Mouse (Mus musculus): ENCODE results near the gene Opn4. TPM values are rescaled to one million over a fixed set of nuclear protein-coding genes. Genes with fewer than 3 reads are reported as not detected.

Gene Opn4
- total RNA-seq, 2 experiments from 2014 or later: not detected

DNA sequence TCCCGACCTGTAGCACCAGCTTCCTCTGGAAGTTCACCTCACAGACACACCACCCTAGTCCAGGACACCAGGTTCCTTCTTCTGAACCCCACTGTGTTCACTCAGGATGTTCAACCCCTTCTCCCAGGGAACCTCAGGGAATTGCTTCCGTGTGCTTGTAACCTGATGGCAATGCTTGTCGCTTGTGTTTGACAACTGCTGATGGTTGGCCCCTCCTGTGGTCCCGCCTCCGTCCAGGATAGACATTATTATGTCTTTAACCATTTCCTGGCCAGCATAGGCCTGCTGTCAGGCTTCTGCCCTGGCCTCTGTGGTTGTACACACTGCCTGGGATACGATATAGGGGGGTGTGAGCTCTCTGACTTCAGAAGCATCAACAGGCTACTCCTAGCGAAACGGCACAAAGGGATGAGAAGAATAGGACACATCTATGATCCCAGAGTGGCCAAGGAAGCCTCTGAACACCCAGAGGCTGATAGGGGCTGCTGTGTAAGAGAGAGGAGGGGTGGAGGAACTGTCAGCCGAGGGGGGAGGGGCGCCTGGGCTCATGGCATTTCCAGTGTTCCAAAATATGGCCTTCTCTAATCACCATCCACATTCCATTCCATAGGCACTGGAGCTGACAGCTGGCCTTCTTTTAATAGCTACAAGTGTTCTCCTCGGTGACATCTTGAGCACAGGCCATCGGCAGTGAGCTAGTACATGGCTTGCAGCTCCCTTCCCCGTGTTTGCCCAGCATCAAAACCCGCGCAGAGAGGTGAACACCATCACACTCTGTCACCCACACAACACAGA is 8.0 kb downstream of the Opn4 start:
- ATAC-seq (ENCODE audit: poor library complexity, severe bottlenecking): no peak

DNA sequence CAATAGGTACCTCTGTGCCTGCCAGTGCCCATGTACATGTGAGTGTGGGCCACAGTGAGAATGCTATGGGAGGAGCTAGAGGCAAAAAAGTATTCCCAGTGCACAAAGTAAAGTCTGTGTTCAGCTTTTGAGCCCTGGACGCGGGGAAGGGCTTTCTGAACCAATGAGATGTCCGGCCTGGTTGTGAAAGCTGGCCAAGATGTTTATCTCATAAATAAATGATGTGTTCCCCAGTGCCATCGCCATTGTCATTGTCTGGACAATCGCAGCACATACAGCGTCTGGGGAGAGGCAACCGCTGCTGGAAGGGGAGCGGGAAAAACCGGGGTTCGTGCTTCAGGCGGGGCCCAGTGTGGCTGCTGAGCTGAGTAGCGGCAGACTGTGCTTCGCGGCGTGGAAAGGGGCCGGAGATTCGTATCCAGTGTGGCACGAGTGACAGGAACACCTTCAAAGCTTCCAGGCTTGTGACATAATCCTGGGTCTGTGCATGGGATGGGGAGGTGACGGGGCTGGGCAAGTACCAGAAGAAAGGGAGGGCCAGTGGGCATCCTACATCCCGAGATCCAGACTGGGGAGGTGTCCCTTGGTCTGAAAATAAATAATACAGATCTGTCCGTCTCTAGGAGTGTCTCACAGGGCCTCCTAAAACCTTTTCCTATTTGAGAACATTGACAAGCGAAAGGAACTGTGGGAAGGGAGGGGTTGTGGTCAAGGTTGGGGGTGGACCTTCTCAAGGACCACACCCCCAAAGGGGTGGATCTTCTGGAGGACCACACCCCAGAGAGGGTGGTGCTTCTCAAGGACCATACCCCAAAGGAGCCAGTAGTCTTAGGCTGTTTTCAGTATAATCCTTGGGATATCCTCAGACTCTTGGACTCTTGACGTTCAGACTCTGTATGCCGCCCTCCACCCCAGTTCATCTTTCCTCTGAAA is 8.9 kb downstream of the Opn4 start:
- ATAC-seq (ENCODE audit: poor library complexity, severe bottlenecking): no peak

DNA sequence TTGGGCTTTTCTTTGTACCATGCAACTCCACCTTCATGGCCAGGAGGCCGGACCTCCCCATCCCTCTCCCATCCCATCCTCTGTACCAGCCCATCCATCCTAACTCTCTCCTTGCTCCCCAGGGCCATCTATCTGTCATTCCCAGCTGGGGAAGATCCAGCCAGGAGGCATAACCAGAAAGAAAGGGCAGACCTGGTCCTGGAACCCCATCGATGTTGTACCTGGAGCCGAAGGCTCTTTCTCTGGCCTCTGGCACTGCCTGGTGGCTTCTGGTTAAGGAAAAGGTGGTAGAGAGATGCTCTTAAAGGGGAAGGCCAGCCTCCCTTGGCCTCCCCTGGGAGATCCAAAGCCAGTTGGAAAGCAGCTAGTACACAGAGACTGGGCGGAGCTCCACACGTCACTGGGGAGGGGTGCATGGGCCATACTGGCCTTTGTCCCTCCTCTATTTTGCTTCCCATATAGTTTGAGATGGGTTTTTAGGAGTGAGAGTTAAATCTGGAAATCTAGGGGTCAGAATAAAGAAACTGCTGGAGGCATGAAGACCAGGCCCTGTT is 9.8 kb downstream of the Opn4 start:
- no peak for ATAC-seq (ENCODE audit: poor library complexity, severe bottlenecking)

DNA sequence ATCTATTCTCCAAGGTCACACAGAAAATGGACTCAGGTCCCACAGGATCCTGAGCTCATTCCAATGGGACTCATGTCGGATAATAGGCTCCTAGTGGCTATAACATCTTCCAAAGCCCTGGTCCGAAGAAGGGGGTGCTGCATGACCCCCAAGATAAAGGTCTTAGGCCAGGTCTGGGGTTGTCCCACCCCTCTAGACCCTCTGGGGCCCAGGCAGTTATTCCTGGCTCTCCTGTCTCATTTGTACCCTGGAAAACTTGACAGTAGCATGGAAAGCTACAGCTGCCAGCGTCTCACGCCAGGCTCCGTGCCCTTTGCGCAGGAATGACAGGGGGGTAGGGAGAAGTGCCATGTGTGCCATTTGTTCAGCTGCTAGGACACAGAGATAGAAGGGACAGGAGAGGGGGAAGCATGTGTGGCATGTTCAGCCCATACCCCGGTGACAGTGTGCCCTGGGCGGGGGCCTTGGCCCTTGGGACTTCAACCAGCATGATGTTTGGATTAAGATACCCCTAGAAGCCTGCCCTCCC is 10.7 kb downstream of the Opn4 start:
- no peak for ATAC-seq (ENCODE audit: poor library complexity, severe bottlenecking)

DNA sequence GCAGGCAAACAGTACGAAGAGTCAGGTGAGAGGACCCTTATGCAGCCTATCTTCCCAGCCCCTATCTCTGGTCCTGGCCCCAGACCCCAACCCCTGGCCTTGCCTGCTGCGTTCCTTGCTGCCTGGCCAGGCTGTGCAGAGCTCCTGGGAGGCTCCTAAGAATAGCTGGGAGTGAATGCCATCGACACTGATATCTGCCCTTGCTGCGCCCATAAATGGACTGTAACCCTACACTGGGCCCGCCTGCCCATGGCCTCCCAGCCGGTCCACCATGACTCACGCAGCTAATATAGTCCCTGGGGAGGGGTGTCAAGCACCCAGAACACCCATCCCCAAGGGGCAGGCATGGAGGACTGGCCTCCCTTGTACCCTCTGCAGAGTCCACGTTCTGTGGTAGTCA is 11.4 kb downstream of the Opn4 start, which contains the start of gene Ldb3:
Gene Ldb3 (minus strand): TSS at position 185 of the 400 bp plus-strand sequence.
- no peak for ATAC-seq (ENCODE audit: poor library complexity, severe bottlenecking)

DNA sequence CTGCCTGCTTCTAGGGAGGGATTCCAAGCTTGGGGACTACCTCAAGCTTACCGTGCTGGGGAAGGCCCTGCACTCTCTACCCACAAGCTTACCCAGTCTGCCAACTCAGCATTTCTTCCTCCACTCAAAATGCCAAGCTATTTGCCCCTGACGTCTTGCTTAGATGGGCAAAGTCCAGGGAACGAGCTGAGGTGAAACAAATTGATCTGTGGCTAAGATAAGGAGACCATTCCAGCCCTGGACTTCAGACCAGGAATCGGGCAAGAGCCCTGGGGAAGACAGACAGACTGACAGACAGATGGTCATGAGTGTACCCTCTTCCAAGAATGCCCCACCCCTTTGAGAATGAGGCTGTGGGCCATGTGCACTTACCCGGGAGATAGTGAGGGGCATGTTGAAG is 11.9 kb downstream of the Opn4 start:
- ATAC-seq (ENCODE audit: poor library complexity, severe bottlenecking): no peak

DNA sequence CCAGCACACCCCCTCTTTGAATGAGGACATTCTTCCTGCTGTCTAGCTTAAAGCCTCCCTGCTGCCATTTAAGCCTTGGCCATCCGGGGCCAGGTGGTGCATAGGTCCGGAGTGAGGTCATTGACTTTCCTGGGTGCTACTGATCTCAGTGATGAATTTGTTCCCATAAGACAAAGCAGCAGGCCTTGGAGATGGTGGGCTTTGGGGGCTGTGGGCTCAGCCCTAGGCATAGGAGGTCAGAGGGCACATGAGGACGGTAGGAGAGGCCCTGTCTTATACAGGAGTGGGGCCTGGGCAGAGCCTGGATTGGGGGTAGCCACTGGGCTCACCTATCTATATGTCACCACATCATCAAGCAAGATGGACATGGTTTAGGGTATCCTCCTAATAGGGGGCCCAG is 13.1 kb downstream of the Opn4 start:
- ATAC-seq (ENCODE audit: poor library complexity, severe bottlenecking): no peak

DNA sequence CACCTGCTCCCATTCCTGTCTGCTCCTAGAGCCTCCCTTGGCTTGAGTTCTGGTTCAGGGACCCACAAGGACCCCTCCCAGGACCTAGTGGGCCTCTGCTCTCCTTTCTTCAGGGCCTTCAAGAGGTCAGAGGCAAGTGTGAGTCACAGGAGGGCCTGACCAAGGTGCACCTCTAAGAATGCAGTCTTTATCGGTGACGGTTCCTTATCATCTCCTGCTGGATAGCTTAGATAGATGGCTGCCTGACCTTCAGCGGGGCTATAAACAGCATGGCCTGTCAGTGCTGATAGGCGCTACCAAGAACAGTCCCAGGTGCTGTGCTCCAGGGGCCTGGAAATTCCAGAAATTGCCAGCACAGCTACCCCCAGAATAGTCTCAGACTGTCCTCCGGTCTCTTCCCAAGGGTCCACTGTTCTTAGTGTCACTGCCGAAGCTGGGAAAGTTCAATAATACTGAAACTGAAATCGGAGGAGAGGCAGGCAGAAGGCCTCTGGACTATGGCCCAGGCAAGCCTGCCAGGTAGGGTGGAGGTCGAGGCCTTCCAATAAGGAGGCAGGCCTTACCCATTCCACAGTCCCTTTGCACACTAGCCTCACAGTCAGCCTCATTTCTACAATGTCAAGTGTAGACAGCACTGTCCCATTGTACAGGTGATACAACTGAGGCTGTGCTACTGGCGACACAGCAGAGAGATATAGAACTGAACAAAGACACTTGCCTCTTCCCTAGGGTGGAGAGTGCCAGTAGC is 14.4 kb downstream of the Opn4 start:
- no peak for ATAC-seq (ENCODE audit: poor library complexity, severe bottlenecking)

DNA sequence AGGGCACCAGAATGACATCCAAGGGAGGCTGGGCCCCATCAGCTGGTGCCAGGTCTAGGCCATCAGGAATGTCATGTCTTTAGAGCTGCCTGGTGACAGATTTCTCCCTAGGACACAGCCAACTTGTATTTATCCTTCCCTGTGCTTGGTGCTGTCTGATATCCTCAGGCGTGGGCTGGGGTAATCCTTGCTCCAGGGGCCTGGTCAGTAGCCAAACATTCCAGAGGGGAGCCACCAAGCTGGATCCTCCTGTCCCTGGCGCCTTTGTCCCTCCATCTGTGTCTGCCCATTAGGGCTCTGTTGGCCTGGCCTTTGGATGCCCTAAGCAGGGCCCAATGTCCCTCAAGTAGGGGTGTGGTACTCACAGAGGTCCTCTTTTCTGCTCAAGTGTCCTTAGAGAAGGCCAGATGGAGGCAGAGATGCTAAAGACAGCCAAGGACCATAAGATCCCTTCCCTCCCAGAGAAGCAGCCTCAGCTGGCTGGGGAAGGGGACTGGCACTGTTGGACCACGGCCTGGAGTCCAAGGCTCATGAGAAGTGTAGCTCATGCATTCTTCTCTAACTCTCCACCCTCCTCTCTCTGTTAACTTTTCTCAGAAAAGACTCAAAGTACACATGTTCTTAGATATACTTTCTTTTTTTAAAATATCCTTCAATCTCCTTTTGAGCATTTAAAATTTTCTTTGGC is 17.1 kb downstream of the Opn4 start:
- ATAC-seq (ENCODE audit: poor library complexity, severe bottlenecking): no peak

DNA sequence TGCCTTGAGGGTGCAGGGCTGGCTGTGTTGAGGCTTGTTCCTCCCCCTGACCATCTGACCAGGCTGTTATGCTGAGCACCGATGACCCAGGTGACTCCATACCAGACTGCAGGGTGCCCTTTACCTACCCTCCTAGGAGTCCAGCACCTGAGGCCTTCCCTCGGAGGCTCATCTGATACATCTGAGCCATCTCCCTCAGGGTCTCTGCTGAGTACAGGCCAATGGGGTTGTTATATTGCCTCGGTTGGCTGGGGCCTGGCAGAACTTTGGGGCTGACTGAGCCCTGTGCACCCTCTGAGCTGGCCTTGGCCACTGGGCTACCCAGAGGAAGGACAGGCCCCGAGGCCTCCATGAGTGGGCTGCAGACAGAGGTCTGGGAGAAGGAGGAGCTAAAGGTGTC is 23.1 kb downstream of the Opn4 start:
- ATAC-seq (ENCODE audit: poor library complexity, severe bottlenecking): no peak

DNA sequence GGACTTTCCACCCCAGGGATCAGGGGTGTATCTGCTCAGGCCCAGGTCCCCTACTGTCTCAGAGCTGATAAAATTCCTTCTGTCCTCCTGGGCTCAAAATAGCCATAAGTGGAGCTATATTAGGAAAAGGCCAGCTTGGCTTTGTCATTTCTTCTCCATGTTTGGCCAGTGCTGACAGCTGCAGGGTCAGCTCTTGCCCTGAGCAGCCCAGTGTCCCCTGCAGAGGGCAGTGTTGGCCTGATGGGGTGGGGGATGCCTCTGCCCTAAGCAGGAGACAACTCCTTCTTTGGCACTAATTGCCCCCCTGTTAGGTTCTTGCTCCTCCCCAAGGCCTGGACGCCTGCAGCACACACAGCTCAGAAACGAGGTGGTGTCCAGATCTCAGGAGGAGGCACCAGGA is 25.9 kb downstream of the Opn4 start:
- ATAC-seq (ENCODE audit: poor library complexity, severe bottlenecking): no peak

DNA sequence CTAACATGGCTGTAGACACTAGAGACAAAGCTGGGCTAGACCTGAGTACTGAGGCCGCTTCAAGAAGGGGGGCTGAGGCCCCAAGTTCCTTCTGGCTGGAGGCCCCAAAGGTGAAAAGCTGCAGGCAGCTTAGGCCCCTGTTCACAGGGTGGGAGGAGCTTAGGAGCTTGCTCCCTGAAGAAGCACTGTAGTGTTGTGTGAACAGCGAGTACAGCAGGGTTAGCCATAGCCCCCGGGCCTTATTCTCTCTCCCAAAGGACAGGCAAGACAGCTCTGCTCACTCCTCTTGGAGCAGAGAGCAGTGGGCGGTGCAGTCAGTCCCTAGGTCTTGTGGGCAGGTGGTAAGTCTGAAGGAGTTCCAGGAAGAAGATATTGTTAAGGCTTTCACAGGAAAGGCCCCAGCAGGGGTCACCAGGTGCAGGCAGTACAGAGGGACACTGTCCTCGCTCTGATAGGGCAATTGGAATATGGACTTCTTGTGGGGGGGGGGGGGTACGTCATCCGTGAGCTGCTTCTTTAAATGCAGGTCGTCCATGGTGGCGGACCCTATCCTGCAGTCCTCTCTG is 26.5 kb downstream of the Opn4 start:
- ATAC-seq (ENCODE audit: poor library complexity, severe bottlenecking): no peak

DNA sequence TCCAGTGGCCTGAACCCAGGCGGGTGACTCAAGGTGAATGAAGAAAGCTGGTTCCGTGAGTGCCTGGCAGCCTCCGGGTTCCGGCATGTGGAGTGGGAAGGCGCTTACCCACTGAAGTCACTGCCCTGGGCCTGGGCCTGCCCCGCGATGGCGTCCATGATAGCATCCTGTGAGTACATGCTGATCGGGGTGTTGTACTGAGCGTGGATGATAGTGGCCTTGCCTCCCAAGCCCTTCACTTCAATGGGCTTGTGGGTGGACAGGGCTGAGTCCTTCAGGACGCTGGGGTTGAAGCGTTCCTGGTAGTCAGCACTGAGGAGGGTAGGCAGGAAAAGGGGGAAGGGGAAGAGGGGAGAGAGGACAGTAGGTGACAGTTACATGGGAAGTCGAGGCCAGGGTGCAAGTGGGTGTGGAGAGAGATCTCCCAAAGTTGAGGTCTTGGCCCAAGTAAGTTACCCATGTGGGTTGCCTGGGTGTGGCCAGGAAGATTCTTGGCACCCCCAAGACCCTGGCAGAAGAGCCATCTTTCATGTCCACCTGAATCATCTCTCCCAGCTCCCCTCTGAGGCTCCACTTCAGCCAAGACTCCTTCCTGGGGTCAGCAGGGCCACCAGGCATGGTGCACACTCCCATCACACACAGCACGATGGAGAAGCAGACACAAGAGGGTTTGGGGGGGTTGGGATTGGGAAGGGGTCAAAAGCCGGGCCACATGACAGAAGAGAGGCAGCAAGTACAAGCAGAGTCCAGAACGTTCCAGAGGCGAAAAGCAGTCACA is 28.1 kb downstream of the Opn4 start:
- no peak for ATAC-seq (ENCODE audit: poor library complexity, severe bottlenecking)

DNA sequence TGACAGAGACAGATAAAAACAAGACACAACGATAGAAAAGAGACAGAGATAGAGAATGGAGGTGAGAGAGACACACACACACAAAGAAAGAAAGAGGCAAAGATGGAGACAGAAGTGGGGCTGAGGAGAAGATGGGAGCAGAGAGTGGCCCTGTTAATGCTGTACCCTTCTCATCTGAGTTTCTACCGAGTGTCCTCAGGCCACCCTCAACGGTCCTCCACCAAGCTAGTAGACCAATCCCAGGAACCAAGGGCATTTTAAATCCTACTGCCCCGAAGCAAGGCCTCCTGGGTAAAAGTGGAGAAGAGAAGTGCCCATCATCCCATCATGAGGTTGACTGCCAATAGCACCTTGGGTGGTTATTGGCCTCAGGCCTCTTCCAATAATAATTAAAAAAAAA is 29.0 kb downstream of the Opn4 start:
- ATAC-seq (ENCODE audit: poor library complexity, severe bottlenecking): no peak

DNA sequence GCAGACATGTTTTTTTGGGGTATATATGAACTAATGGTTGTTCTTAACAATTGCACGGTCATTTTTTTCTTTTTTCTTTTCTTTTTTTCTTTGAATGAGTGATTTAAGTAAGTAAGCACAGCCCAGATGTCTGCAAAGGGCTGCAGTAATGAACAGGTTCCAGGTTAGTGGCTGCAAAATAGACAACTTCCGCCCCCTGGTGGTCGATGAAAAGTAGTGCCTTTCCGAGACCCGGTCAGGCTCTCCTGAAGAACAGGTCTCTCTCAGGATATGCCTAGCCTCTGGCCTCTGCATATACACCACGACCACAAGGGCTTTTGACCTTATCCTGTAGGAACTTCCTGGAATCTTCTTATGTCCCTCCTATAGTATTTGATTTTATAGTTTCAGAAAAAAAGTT is 29.6 kb downstream of the Opn4 start:
- peak; percentile 69 for ATAC-seq (ENCODE audit: poor library complexity, severe bottlenecking)

DNA sequence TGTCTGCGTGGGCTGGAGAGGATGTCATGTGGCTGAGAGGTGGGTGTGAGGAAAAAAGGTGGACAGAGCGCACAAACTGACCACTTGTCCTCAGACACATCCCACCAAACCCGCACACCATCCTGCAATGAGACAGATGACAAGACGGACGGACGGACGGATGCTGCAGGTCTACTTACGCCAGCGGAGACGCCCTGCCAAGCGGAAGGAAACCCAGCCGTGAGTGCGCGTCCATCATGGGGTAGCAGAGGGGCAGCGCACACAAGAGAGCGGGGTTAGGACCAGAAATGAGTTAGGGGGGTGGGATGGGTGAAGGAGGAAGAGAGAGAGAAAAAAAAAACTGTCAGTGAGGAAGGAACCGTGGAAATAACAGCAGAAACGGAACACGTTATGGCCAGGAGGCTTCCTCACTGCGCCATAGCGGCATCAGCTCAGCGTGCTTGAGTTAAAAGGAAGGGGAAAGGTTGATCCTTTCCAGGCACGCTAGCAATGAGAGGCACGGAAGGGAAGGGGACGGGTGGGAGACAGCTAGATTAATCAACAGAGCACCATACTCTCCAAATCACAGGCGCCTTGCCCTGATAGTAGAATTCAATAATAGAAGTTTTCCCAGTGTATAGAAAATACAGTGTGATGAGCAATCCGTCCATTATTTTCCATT is 30.3 kb downstream of the Opn4 start:
- no peak for ATAC-seq (ENCODE audit: poor library complexity, severe bottlenecking)

DNA sequence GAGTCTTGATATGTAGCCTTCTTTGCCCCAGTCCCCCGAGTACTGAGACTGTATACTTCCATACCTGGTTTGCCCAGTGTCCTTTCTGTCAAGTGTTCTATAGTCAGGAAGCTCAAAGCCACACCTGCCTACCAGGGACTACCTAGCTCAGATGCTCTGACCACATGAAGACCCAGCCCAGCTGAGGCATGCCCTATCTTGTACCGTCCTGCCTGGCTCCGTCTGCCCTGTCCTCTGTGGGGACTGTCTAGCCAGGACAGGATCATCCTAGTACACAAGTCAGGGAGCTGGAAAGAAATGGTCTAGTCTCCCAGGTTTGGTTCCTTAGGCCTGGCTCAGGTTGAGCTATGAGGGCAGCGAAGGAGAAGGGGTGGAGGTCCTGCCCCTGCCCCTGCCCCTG is 31.3 kb downstream of the Opn4 start:
- ATAC-seq (ENCODE audit: poor library complexity, severe bottlenecking): no peak

DNA sequence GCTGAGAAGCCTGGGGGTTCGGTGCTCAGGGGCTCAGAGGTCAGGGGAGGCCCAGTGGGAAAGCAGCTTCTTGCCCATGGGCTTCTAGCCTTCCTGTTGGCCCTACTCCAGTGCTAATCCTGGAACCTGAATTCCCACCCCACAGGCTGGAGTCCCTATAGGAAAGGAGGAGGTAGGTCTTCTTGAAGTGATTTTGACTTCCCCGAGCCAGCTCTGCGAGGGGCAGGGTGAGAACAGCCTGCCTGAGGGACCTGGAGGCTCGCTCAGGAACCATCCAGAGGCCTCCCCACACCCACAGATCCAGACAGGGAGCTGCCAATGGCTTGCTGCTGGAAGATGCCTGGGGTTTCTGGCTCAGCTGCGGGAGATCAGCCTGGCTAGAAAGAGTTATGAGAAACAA is 32.2 kb downstream of the Opn4 start:
- no peak for ATAC-seq (ENCODE audit: poor library complexity, severe bottlenecking)
